Mouse (Mus musculus) frontal cortex, postnatal 10 days (tissue): Measurements from ENCODE around the gene Atp11a.

Experiments used
- DNase-seq, 2 experiments: peaks; one replicate each; pipeline ENCODE4 v3.0.0; 2022; ENCODE audit warnings: low spot score in 2 of 2, mixed read lengths in 1 of 2

The Atp11a gene

DNA sequence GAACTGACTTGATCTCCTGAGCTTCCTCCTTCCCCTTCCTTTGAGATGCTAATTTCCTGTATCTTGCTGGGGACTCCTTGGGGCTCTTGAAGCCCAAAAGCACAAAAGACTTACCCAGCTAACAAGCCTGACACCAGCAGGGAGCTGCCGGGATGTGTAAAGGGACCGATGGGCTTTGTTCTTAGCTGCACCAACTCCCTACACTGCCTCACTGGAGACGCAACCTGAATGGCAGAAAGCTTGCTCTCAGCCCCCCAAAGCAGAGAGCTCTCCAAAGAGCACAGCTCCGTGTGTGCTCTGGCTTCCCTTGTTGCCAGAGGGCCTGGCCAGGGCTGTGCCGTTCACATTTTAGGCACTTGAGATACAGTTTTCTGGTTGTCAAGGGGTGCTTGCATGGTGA is 114.6 kb downstream of the Atp11a start:
- no peak for DNase-seq

DNA sequence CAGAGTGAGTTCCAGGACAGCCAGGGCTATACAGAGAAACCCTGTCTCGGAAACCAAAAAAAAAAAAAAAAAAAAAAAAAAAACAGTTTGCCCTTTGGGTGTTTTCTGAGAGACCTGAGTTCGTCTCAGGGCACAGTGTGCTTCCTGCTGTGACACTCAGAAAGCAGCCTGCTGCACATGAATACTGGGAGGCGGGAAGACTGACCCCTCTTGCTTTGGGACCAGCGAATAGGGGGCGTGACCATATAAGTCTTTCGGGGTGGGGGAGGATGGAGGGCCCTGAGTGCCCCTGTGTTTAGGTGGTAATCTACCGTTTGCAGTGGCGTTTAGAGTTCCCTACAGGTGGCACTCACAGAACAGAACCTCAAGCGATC is 116.2 kb downstream of the Atp11a start:
- no peak for DNase-seq

DNA sequence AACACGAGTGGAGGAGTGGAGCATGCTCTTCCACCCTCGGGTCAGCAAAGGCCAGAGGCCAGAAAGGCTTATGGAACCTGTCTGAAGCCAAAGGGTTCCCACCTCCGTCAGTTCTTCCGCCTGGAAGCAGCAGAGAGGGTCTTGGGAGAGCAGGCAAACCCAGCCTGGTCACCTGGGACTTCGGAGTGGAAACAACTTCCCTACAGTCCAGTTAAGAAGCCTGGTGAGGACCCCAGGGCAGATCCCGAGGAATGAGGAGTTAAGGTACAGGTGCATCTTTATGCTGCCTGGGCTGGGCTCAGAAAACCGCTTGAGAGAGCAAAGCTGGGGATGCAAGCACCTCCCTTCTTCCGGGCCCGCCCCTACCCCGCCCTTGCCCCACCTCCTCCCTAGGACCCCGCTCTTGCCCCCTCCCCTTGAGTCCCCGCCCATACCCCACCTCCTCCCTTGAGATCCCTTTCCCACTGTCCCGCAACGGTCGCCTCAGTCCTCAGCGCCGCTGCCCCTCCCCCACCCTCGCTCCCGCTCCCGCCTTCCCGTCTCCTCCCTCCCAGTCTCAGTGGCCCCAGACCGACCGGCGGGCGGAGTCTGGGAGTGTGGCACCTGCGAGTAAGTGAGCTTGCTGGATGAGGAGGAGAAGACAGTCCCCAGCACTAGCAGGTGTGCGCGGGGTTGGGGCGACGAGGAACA is 116.7 kb downstream of the Atp11a start, which contains the start of gene Mcf2l:
Gene Mcf2l (plus strand): TSS at position 450 of the 690 bp plus-strand sequence.
- peak in 1 of 2 experiments; percentile 37 for DNase-seq

- no peak for DNase-seq
Measured at GRCm38 (mm10) chr8:12874194-12874791, 117.5 kb downstream of the Atp11a start.

DNA sequence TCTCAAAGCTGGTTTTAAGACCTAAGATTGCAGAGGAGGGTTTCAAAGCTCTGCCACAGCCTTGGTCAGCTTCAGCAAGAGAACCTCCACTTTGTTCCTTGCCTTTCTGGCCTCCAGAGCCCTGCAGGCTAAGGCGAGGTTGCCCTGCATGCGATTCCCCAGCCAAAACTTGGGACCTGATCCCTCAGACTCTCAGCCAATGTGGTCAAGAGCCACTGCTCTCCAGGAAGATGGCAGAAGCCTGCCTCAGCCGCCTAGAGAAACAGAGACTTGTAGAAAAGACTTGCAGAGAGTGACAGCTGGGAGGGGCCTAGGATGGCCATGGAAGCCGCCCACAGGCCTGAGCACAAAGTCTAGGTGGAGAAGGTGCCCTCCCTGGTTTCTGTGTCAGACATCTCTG is 118.2 kb downstream of the Atp11a start:
- DNase-seq, result no peak

DNA sequence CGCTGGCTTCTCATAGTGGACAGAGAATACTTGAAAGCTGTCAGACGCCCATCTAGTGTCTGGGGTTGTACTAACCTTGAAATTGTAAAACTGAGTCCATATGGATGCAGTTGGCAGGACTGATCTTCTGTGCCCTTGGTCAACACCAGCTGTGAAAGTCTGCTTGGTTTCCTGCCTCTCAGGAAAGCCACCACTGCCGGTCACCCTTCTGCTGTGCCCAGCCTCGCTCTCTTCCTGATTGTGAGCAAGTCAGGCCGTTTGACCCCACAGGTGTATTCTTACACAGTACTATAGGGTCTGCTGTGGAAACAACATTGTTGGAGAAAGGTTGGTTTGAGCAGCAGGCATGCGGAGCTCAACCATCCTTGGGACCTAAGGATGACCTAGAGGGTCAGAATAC is 120.3 kb downstream of the Atp11a start:
- DNase-seq, result no peak

DNA sequence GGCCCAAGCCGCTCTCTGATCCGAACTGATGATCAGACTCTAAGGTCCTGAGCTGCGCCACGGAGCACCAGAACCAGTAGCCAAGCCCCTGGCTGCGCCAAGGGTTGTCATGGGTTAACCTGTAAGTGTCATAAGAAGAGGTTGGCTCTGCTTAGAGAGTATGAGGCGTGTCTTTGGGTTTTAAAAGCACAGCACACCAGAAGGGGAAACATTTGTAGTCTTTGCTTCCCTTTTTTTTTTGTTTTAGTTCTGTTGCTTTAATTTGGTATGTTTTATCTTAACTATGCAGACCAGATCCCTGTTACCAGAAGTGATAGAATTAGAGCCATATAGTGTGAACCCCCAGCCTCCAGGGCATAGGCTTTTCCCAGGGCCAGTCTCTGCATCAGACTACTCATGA is 123.3 kb downstream of the Atp11a start:
- no peak for DNase-seq

GRCm38 (mm10) chr8:12883051-12884004 is 126.5 kb downstream of the Atp11a start:
- no peak for DNase-seq

- no peak for DNase-seq
Measured at GRCm38 (mm10) chr8:12887772-12888435, 131.1 kb downstream of the Atp11a start.

DNA sequence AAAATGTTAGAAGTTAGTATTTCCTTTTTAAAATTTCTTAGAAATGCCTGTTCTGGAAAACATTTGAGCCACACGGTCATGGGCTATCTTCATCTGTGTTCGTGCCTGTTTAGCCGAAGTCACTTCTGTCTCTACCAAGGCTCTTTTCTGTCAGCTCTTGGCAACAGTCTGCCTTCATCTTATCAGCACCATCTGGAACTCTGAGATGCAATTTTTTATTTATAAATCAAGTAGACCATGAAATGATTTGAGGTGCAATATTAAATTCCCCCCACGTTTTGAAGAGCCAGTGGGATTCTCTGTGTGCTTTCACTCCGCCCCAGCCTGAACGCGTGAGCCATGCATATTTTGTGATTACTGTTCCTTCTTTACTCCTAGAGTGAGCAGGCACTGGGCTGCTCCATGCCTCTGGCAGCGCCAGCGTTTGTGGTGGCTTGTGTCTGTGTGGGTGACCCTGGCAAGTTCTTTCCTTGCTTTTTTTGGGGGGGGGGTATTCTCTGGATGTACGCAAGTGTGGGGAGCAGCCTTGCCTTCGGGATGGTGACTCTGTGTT is 132.3 kb downstream of the Atp11a start:
- DNase-seq, result no peak

GRCm38 (mm10) chr8:12892882-12893446 is 136.2 kb downstream of the Atp11a start:
- no peak for DNase-seq

DNA sequence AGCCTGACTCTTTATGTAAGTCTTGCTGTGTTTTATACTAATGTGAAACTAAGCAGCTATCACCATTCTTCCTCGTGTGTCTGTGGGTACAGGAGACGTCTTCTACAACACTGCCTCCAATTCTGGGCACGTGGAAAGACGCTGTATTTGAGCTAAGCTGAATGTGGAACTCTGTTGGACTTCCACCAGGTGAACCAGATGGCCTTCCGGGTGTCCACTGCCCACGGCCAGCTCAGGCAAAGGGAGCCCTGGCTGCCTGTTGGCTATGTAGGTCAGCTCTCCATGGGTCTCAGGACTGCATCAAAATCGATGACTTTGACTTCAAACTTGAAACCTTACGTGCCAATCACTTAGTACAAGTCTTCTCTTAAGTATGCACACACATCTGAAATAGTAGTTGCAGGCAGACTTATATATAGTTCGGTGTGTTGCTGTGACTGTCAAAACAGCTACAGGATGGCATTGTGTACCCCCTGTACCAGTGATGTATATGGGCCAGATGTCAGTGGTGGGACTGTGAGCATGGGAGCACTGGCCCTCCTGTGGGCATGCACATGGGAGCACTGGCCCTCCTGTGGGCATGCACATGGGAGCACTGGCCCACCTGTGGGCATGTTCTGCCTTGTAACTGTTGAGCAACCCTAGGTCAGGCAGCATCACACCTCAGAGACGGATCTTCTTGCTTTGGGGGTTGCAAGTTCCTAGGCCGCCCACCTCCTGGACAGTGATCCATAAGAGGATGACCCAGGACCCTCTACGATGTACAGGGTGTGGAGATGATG is 137.2 kb downstream of the Atp11a start:
- no peak for DNase-seq

DNA sequence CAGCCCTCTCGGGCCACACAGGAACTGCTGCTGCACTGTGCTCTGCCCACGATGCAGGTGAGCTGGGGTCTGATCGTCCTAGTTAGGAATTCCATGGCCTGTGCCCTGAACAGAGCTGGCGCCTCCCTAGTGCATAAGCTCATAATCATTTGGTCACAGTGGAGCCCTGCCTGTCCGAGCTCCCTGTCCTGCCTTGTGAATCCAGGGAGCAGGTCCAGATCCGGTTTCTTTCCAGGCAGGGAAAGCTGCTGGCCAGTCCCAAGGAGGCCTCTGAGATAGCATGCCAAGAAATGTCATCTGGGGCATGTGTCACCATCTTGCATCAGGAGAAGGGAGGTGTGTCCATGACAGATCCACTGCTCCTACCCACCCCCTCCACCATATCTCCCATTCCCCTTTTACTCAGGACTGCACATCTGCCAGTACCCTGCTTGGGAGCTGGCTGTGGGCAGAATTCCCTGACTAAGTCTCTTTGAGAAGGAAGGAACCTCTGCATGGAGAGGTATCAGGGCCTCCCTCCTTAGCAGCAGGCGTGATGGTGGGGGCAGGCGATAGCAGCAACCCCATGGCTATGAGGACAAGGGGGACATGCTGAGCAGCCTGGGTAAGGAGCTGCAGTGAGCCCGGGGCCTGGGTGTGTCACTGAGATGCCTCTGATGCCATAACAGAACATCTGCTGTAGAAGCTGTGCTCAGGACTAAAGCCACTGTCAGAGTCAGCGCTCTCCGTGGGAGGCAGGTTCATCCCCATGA is 138.1 kb downstream of the Atp11a start:
- DNase-seq, result no peak

GRCm38 (mm10) chr8:12895535-12896150 is 138.8 kb downstream of the Atp11a start:
- DNase-seq, result no peak

DNA sequence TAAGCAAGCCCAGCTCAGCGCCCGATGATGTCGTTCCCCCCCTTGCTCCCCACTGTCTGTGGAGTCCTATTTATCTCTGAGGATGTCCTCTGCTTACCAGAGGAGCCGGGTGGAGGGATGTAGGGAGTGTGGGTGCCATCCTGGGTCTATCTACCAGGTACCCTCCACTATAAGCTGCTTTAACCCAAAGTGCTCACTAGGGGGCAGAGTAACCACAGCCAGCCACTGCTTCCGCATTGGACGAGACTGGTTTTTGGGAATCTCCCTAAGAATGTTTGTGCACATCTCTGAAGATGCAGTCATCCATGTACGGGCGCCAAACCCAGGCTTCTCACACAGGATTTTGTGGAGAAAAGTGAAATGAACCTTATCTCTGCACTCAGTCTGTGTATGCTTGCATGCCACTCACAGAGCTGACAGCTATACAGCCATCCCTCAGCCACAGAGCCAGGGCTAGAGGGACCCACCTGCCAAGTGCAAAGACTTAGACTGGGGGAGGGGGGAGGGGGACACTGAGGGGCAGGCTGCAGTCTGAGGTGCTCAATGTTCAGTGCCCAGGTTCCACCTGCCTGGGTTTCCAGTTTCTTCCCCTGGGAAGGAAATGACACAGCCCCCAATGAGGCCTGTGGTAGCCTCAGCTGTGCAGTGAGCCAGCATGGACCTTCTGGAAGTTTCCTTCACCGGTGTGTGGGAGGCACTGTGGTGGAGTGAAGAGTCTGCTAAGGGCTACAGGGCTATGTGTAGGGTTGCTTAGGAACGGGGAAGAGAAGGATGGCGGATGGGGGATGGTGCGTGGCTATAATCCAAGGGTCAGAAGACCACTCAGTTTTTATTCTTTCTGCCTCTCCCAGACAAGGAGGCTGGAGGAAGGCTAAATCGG is 139.9 kb downstream of the Atp11a start:
- DNase-seq, result peak in 1 of 2 experiments; percentile 59

- no peak for DNase-seq
Measured at GRCm38 (mm10) chr8:12897815-12898214, 141.0 kb downstream of the Atp11a start.

- DNase-seq, result no peak
Measured at GRCm38 (mm10) chr8:12903790-12904415, 147.1 kb downstream of the Atp11a start.

DNA sequence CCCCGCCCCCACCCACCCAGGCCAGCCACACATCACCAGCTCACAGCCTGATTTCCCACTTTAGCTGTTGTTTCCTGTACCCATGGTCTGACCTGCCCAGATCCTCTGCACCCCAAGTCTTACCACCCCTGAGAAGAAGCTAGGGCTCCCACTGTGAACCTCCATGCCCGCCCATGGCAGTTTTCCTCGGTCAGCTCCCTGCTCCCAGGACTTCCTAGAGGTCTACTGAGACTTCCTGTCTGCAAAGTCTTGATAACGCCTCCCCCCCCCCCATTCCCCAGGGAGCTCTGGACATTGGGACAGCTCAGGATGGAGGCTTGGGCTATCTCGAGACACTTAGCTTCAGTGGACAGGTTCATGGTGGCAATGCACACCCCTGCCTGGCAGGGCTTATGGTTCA is 148.3 kb downstream of the Atp11a start:
- no peak for DNase-seq
